Mouse (Mus musculus) left cerebral cortex, postnatal 14 days (tissue): Measurements from ENCODE around the gene Pnpla5. TPM values are rescaled to one million over a fixed set of nuclear protein-coding genes. Genes with fewer than 3 reads are reported as not detected.
"Not testable (repeated sequence)": the region's sequence is repeated elsewhere in the genome, so short reads cannot be mapped to it uniquely, and the experiment has no call there.

Experiments used
- DNase-seq, 2 experiments: peaks; one replicate each; pipeline ENCODE4 v3.0.0; 2021 to 2022; ENCODE audit warnings: low spot score in 2 of 2, mixed read lengths in 1 of 2
- intact Hi-C: fragments of 180-260 bp; cut with DNase I; formaldehyde crosslinking; loops from one replicate; pipeline ENCODE4 v1.15.1; 2025
- long read RNA-seq, 2 experiments: library from polyadenylated mRNA; stranded (forward); transcript quantifications; one replicate each; pipeline ENCODE4 v2.0.0; 2021
- total RNA-seq, 2 experiments: library from RNA; stranded (reverse); gene quantifications; 2 replicates each; pipeline ENCODE4 v1.2.3; 2021

Pnpla5 gene
- total RNA-seq, result not detected
- long read RNA-seq, experiment 1, result 0 reads
- long read RNA-seq, experiment 2, result 0 reads

DNA sequence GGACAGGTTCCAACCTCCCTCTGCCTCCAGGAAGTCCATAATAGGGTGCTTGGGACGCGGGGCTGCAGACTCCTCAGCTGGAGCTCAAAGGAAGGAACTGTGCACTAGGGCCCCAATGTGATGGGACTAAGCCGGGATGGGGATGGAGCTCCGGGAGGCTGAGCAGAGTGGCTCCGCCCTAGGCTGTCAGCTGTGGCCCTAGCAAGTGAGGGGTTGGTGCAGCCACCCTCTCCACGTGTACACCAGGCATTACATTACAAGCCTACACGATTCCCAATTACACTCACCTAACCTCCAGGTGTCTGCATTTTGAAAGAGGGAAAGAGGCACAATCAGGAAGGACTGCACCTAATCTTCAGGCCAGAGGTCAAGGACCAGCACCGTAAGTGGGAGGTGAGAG is at the start of gene Pnpla5:
Gene Pnpla5, minus strand, starts transcription at position 101 of the 400 bp plus-strand sequence.
- intact Hi-C loops, result no loop called here
- DNase-seq, result no peak

DNA sequence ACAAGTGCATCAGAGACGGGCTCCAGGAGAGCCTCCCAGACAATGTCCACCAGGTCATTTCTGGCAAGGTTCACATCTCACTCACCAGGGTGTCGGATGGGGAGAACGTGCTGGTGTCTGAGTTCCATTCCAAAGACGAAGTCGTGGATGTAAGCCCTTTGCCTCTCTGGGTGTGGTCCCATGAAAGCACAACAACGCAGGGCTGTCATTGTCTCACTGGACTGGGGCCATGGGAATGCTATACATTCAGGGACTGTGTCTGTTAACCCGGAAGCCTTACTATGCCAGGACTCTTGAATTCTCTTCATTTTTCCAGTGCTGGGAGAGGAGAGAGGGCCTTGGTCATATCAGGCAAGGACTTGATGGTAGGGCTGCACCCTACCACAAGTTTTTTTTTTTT is 48.2 kb upstream of the Pnpla5 start:
- no peak for DNase-seq
- intact Hi-C loops, result no loop called here

DNA sequence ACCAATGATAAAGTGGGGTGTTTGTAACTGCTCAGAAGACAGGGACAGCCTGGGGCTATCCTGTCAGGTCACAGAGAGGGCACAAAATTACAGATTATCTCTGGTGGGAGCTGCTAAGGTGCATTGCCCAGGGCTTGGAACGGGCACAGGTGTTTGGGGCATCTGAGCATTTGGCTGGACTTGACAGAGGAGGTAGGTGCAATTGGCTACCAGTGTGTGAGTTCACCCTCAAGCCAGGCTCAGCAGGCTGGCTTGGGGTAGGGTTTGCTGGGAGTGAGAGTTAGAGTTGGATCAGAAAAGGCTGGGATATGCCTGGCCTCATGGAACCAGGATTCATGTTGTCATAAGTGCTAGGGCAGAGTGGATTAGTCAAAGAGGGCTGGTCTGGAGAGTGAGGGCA is 46.5 kb upstream of the Pnpla5 start:
- intact Hi-C loops, result loop anchor here (5.0 to 10.0 kb wide), 2 partner anchors 55 to 97 kb away; no protein-coding TSS in a partner anchor

DNA sequence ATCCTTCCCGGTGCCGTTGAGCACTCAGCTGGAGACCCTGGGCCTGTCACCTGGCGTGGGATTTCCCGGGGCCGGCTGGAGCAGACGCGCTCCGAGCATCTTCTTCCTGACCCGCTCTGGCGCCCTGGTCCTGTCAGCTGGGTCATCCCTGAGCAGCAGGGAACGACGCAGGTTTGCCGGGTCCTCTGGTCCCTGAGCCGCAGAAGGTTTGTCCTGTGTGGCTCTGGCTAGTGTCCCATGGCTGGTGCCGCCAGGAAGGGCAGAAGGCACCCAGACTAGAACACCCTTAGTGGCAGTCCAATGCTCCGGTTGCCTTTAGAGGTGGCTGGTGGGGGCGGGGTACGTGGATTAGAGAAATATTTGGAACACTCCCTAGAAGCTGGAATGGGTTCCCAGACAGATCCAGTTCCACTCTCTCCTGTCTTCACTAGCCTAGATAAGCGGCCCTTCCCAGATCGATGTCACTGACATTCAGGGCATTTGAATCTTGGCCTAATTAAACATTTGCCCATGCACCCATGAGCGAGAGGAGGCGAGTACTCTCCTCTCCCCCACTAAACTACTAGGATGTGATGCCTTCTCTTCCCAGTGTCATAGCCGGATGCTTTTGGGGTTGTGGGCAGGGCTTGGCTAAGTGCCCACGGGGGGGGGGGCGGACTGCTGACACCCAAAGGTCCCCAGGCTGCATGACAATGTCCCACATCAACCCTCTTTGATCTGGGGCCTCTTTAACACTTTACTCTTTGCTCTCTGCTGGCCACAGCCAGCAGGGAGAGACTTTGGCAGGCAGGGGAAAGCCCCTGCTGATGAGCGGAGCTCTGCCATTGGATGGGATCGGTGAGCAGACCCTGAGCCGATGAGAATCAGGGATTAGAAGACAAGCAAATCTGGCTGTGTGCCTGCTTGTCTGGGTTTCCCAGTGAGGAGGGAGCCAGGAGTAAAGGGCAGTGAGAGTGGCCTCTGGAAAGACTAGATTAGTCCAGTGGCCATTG is 45.5 kb upstream of the Pnpla5 start:
- intact Hi-C loops, result loop anchor here (5.0 to 10.0 kb wide), 2 partner anchors 54 to 96 kb away; no protein-coding TSS in a partner anchor
- DNase-seq, result peak; percentile 45 to 46

More for the DNA sequence above, 46.5 kb upstream of the Pnpla5 start:
- DNase-seq, result no peak

DNA sequence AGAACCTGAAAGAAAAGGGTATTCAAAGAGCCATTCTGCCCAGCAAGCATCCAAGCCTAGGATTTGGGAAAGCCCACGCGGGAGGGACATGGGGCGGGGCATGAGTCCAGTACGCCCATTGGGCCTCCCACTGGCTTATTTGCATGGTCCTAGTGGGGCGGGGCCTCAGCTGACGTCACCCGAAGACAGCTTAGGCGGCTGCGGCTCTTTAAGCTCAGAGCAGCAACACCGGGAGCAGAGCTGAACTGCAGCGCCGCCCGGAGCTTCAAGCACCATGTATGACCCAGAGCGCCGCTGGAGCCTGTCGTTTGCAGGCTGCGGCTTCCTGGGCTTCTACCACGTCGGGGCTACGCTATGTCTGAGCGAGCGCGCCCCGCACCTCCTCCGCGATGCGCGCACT is 44.6 kb upstream of the Pnpla5 start, which contains the start of gene Pnpla3:
Gene Pnpla3, plus strand, starts transcription at position 238 of the 400 bp plus-strand sequence.
- intact Hi-C loops, result loop anchor here (5.0 to 10.0 kb wide), 2 partner anchors 53 to 95 kb away; no protein-coding TSS in a partner anchor
- peak; percentile 97 to 98 for DNase-seq

DNA sequence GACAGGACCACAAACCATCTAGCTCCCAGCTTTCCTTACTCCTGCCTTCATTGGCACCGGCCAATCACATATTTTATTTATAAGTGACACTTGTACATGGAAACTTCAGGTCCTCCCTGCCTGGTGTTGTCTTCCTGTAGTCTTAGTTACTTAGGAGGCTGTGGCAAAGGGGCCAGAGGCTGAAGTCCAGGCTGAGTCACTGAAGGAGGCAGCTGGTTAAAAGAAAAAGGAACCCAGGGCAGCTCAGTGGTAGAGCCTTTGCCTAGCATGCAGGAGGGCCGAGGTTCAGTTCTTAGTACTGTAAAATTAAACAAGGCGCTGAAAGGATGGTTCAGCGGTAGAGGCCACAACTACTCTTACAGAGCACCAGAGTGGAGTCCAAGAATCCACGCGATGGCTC is 43.8 kb upstream of the Pnpla5 start:
- intact Hi-C loops, result loop anchor here (5.0 to 10.0 kb wide), 2 partner anchors 52 to 95 kb away; no protein-coding TSS in a partner anchor

DNA sequence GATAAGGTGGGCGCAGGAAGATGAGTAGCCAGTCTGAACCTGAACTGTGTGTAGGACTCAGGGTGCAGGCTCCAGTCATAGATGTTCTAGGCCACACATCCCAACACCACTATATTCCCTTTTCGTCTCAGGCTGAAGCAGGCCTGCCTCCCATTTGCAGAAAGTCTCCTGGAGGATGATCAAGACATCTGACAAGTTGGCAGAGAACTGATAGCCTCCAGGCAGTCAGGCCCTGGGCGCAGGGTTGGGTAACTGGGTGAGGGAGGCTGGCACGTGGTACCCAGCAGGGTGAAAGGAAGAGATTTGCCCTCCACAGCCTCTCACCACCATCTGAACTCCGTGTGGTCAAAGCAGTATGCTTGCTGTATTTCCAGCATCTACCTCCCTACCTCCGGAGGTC is 38.9 kb upstream of the Pnpla5 start:
- no peak for DNase-seq

More for the DNA sequence above, 43.8 kb upstream of the Pnpla5 start:
- no peak for DNase-seq

DNA sequence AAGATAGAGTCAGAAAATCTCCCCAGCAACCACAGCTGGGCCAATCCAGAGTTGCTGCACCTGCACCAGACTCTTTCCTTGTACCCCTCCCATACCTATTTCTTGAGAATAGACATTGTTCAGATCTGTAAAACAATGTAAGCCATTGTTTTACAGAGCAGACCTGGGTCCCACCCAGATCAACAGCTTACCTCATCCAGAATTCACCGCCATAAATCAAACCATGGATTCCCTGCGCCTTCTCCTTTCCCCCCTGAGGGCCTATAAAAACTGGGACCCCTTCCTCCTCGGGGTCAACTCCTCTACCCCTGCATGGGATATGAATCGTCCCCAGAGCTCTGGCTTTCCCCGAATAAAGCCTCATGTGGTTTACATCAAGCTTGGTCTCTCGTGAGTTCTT is 34.6 kb upstream of the Pnpla5 start:
- DNase-seq, intact Hi-C loops: not testable (repeated sequence)

More for the DNA sequence above, 38.9 kb upstream of the Pnpla5 start:
- intact Hi-C loops, result loop anchor here (10.0 kb wide), 1 partner anchor 47 kb away; no protein-coding TSS in a partner anchor

DNA sequence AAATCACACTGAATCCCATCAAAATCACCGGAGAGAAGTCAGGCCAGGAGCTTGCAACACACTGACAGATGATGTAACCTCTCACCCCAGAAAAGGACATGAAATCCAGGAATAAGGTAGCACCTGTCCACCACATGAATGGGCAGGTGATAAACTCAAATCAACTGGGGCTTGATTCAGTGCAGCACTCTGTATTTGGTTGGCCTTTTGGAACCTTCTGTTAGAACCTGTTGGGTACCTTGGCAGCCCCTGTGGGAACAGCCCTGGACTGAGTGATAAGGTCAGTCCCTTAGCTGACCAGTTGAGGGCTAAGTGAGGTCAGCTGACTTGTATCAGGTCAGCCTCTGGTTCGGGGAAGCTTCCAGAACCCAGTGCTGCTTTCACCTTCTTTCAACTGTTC is 33.2 kb upstream of the Pnpla5 start:
- no peak for DNase-seq
- intact Hi-C loops, result no loop called here

DNA sequence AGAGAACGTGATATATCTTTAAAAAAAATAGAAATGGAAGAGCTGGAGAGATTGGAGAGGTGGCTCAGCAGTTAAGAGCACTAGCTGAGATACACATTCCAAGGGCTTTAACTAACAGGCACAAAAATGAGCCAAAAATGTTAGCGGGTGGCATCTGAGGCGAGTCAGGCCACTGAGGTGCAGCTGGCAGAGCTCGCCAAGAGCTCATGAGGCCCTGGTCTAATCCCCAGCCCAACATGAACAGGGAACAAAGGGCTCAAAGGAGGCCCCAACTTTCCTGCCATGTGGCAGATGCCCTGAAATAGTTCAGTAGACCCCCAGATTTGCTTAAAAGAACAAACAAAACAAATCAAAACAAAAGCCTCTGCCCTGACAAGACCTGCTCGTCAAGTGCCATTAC is 18.0 kb upstream of the Pnpla5 start:
- intact Hi-C loops, result no loop called here

DNA sequence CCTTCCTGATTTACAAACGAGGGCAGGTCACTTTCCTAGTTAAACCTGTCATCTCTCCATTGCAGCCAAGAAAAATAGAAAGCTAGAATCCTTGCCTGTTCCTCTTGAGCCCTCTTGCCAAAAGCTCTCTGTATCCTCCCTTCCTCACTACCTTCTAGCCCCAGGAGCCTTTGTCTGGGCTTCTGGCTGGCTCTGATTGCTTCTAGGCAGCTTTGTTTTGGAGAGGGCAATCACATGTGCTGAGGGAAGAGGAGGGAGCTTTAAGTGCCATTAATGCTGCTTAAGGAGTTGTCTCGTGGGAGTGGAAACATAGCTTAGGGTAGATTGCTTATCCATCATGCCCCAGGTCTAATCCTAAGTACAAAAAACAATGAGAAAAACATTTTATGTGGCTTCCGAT is 17.1 kb upstream of the Pnpla5 start:
- intact Hi-C loops, result no loop called here
- DNase-seq, result no peak

More for the DNA sequence above, 18.0 kb upstream of the Pnpla5 start:
- DNase-seq, result no peak

DNA sequence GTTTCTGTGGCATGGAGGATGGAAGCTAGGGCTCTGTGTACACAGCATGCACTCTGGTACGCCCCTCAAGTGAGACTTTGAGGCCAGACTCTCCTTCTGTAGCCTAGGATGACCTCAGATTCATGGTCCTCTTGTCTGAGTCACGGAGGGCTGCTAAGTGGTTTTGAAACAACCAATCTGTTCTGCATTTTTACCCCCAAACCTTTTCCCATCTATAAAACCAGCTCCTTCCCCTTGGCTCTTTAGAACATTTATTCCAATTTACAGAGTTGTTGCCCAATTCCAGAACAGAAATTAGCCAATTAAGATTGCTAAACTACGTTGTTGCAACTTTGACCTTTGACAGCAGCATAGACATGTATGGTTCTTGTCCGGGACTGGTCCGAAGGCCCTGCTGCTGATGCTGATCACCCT is 16.6 kb upstream of the Pnpla5 start:
- intact Hi-C loops, result no loop called here

DNA sequence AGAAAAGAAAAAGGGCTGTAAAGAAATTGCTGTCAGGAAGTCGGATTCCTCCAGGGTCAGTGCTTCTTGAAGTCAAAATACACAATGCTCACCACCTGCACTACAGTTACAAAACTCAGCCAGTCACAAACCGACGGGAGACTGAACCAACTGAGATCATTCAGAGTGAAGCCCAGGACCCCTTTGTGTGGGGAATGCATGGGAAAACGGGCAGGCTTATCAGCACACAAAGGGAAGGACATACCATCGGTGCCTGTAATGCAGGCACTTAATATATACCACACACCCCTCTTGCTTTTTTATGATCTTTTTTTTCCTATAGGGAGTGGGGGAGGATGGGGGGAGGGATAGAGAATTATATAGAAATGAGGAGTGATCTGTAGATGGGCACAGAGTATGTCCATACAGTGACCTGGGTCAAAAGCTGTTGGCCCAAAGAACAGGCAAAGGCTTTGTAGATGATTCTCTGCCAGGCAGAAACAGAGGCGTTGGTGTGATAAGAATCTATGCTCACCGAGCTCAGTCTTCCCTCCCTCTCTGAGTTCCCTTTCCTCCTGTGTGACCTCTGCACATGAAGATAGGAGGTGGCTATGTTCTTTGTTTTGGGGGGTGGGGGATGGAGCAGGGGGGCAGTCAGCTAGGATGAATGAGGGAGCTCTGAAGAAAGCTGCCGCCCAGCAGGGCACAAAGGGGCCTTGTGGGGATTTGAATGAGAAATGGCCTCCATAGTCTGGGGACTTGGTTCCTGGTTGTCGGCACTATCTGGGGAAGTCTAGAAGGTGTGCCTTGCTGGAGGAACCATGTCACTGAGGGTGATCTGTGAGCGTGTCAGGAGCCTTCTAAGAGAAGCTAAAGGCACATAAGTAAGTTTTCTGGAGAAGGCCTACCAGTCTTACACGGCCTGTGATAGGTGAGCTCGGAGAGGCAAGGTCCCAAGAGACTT is 13.8 kb upstream of the Pnpla5 start:
- no peak for DNase-seq
- intact Hi-C loops, result no loop called here

More for the DNA sequence above, 16.6 kb upstream of the Pnpla5 start:
- no peak for DNase-seq

DNA sequence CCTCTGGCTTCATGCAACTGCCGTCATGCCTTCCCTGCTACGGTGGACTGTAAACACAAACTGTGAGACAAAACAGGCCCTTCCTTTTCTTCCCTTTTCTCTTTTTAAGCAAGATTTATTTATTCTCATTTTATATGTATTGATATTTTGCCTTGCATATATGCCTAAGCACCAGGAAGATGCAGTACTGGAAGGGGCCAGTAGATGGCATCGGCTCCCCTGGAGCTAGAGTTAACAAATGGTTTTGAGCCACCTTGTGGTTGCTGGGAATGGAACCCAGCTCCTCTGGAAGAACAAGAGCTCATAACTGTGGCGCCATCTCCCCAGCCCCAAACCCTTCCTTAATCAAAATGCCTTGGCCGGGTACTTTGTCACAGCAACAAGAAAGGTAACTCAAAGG is 12.5 kb upstream of the Pnpla5 start:
- intact Hi-C loops, result no loop called here
- DNase-seq, result no peak

DNA sequence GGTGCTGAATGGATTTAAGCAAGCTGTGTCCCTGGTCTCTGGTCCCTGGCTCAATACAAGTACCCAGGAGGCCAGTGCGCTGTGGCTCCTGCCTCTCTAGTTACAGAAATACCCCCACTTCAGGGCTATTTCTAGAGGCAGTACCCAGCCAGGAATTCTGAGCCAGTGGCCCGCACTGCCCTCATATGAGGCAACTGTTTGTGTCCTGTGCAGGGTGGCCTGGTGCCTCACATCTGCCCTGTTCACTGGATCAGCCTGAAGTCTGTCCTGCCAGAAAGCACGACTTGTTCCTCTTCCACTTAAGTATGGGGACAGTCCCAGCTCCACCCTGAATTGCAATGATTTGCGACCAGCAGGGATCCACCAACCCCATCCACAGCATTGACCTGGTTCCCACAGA is 10.5 kb upstream of the Pnpla5 start:
- DNase-seq, result no peak
- intact Hi-C loops, result no loop called here

DNA sequence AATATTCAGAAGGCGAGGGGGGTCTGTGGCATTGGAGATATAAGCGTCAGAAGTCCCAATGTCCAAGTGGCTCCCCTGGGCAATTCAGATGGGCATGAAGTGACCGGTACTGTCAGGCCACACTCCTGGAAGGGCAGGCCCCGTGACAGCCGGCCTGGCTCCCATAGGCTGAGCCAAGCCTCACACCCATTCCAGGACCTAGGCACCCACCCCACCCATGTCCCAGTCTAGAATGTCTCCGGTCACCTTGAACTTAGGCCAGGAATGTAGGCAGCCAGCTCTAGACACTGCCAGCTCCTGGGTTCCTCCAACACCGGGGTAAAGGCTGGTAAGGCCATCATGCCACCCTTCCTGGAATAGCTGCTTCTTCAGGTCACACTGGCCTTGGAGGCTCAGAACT is 9.0 kb upstream of the Pnpla5 start:
- intact Hi-C loops, result no loop called here
- no peak for DNase-seq

DNA sequence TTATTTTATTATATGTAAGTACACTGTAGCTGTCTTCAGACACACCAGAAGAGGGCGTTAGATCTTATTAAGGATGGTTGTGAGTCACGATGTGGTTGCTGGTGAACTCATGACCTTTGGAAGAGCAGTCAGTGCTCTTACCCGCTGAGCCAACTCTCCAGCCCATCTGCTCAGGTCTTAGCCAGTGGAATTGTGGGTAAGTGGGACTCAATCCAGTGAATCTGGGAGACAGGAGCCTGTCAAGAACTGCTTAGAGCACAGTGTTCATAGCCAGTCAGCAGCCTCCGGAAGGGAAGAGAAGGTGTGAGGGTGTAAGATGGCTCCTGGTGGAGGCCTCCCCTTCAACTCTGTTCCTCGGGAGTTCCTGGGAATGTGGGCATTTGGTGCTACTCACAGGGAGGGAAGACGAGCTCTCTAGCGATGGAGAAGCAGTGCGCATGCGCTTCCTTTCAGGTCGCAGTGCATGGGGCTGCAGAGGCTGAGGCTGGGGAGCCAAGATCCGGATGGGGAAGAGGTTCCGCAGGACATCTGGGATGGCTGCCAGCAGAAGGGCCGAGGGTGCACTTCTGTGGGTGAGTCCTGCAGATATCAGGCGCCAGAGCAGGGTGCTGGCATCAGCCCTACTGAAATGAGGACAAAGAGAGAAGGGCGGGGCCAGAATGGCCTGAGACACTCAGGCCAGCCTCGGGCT is 8.3 kb upstream of the Pnpla5 start:
- intact Hi-C loops, result no loop called here
- DNase-seq, result peak in 1 of 2 experiments; percentile 10

DNA sequence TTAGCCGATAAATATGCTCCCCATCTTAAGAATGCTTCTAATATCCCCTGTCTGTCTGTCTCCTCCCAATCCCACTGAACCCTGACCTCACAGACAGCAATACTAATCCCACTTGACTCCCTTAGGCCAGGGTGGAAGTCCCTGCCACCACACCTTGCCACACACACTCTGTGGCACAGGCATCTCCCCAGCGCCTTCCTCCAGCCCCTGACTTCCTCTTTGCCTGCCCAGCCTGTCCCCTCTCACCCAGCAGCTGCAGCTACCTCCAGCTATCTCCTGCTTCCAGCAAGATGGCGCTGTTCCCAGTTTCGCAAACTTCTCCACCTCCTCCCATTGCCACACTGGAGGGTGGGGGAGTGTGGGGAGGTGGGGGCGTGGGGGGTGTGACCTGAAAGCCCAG is 3.9 kb upstream of the Pnpla5 start:
- intact Hi-C loops, result no loop called here

DNA sequence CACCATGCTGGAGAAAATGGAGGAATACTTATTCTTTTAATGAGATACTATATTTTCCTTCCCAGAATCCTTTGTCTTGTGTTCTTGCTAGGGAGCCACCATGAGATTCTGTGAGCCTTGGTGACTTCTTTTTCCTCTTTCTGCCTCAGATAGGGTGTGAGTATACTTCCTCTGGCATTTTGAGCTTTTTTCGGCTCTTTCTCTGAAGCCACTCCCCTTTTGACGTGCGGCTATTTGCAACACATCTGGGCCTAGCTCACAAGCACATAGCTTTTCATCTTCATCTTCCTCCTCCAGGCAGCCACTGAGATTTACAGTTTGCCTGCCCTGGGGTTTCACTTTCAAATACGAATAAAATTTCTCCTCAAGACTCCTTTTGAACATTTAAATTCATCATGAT is 3.5 kb upstream of the Pnpla5 start:
- no peak for DNase-seq
- intact Hi-C loops, result no loop called here

More for the DNA sequence above, 3.9 kb upstream of the Pnpla5 start:
- no peak for DNase-seq
